Mouse (Mus musculus) T-helper 2 cell (primary cell): ENCODE data around the gene Krtap3-2.
"Not testable (repeated sequence)": the region's sequence is repeated elsewhere in the genome, so short reads cannot be mapped to it uniquely, and the experiment has no call there.

Experiments used
- in situ Hi-C: fragments of 300-600 bp; cut with MboI, MseI; formaldehyde crosslinking; loops from one replicate; pipeline ENCODE4 v1.15.1; 2025; ENCODE audit warnings: high pct_unique_total_duplicates

Gene Krtap3-2

DNA sequence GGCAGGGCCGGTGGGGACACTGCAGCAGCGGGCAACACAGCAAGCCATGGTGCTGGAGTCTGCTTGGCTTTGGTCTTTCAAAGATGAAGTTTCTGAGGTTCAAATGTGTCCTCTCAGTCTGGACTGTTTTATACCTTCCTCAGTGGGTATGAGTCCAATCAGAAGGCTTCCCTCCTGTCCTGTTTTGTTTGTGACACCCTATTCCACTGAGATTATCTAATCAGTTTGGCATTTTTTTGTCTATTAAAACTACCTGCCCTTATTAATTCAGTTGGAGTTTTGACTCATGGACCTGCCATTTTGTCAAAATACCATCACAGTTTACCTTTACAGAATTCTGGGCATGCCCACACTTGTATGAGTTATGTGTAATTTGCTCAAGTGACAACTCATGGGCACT, at the start of gene Krtap3-2:
Gene Krtap3-2, minus strand, starts transcription at position 101 of the 400 bp plus-strand sequence.
- in situ Hi-C loops, result no loop called here

DNA sequence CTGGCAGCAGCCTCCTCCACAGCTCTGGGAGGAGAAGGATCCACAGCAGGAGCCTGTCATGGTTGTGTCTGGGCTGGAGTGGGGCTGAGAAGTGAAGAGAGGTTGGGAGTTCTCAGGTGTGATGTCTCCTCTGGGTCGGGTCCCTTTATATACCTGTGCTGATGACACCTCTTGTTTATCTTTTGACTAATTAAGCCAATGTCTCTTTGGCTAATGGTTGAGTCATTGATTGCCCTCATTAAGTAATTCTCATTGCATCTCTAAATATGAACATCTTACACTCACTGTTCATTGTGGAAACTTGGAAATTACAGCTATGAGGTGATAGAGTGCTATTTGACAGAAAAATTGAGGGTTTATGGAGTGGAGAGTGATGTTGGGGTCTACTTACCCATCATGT, 46.6 kb upstream of the Krtap3-2 start, which contains the start of gene Gm11938:
Gene Gm11938, minus strand, starts transcription at position 101 of the 400 bp plus-strand sequence.
- in situ Hi-C loops, result not testable (repeated sequence)

DNA sequence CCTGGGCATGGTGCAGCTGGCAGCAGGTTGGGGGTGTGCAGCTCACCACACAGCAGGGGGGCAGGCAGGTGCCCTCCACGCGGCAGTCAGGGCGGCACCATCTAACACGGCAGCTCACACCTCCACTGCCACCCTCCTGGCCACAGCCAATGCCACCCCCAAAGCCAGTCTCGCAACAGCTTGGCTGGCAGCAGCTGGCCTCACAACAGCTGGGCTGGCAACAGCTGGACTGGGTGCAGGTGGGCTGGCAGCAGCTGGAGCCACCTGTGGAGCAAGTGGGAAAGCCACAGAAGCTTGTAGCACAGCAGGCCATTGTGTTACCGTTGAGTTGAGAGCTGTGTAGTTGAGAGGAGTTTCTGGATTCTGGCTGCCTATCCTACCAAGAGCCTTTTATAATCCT, 41.1 kb upstream of the Krtap3-2 start, which contains the start of gene Krtap9-3:
Gene Krtap9-3, minus strand, starts transcription at position 364 of the 400 bp plus-strand sequence.
- in situ Hi-C loops, result not testable (repeated sequence)

DNA sequence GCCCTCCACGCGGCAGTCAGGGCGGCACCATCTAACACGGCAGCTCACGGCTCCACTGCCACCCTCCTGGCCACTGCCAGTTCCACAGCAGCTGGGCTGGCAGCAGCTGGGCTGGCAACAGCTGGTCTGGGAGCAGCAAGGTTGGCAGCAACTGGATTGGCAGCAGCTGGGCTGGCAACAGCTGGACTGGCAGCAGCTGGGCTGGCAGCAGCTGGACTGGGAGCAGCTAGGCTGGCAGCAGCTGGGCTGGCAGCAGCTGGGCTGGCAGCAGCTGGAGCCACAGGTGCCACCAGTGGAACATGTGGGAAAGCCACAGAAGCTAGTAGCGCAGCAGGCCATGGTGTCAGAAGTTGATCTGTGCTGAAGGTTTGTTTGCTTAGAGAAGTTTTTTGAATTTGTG, 34.3 kb upstream of the Krtap3-2 start, which contains the start of gene Krtap1-3:
Gene Krtap1-3, minus strand, starts transcription at position 359 of the 400 bp plus-strand sequence.
- in situ Hi-C loops, result no loop called here

DNA sequence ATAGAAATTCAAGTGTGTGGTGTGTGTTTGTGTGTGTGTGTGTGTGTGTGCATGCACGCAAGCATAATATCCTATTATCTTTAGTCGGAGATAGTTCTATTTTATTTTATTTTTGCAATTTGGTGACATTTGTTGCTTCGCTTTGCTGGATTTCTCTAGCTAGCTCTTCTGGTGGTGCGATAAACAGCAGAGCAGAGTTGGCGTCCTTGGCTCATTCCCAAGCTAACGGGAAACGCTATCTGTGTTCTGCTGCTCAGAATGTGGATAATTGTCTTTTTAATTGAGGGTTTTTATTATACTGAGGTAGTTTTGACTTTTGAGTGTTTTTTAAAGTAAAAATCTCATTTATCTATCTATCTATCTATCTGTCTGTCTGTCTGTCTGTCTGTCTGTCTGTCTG, 28.4 kb upstream of the Krtap3-2 start:
- in situ Hi-C loops, result no loop called here

DNA sequence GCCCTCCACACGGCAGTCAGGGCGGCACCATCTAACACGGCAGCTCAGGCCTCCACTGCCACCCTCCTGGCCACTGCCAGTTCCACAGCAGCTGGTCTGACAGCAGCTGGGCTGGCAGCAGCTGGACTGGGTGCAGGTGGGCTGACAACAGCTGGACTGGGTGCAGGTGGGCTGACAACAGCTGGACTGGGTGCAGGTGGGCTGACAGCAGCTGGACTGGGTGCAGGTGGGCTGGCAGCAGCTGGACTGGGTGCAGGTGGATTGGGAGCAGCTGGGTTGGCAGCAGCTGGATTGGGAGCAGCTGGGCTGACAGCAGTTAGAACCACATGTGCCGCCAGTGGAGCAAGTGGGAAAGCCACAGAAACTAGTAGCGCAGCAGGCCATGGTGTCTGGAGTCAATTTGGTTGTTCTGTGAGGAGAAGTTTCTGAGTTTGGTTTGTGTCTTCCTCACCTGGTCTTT, 26.6 kb upstream of the Krtap3-2 start, which contains the start of gene Krtap1-4:
Gene Krtap1-4, minus strand, starts transcription at position 410 of the 460 bp plus-strand sequence.
- in situ Hi-C loops, result no loop called here

DNA sequence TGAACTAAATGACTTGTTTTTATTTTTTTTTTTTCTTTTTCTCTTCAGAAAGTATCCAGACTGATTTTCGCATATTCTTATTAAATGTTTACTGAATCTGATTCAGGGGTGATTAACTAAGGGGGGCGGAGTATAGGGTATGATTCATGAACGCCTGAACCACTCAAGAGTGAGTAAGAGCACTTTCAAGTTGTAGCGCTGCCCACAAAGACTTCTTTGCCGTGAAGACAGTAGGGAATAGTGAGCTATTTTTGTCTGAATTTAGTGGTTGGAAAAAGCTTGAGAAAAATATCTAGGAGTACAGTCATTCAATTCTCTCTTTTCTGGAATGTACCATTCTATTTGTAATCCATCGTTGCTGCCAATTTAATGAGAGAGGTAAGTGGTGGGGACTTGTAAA, 24.9 kb upstream of the Krtap3-2 start:
- in situ Hi-C loops, result no loop called here

DNA sequence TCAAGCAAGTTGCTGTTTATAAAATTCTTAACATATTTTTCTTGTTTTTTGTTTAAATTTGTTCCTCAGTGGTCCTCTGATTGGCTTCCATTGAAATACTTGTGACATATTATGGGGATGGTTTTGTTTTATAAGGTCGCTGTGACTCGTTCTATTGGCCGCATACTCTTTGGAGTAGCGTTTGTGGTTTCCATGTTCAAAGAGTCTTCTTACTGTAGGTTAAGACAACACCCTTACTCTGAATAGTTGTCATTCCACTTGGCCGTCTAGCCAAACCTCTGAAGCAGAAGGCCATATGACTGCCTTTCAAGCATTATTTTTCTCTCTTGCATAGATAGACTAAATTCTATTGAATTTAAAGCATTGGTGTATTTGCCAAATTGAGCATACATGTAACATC, 24.4 kb upstream of the Krtap3-2 start:
- in situ Hi-C loops, result no loop called here

DNA sequence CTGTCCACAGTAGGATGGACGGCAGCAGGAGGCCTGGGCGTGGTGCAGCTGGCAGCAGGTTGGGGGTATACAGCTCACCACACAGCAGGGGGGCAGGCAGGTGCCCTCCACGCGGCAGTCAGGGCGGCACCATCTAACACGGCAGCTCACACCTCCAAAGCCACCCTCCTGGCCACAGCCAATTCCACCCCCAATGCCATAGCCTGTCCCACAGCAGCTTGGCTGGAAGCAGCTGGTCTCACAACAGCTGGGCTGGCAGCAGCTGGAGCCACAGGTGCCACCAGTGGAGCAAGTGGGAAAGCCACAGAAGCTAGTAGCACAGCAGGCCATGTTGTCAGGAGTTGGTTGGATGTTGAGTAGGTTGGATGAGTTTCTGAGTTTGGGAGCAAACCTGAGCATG, 24.0 kb upstream of the Krtap3-2 start, which contains the start of gene Krtap1-5:
Gene Krtap1-5, minus strand, starts transcription at position 381 of the 400 bp plus-strand sequence.
- in situ Hi-C loops, result no loop called here

DNA sequence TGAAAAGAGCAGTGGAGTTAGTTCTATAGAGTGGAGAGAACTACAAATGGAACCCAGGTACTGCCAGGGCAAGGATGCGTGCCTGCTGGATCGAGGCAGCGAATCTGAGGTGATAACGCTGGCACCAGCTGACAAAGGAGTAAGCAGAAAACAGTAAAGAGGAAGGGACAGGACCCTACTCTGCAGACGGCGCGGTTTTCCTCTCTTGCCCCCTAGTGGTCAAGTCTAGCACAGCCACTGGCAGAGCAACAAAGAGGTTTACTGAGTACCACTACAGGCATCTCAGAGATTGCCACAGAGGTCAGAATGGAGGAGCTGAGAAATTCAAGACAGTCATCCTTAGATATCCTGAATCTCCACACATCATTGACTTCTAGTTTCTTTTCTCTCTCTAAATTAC, 17.5 kb upstream of the Krtap3-2 start:
- in situ Hi-C loops, result no loop called here

DNA sequence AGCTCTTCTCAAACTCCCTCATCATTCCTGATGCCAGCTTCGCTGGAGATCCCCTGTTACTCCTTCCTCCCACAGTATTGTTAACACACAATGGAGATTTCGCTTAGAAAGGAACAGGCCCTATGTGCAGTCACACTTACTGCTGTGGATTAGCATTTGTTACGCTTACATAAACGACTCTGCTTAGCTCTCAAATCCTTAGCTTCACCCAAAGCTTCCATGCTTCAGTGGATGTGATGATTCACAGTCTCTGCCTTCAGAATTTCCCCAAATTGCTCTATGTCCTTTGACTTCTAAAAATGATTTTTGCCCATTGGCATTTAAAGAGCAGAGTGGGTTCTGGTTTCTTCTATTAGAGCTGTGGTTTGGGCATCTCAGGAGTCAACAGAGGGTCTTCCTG, 16.5 kb upstream of the Krtap3-2 start:
- in situ Hi-C loops, result no loop called here

DNA sequence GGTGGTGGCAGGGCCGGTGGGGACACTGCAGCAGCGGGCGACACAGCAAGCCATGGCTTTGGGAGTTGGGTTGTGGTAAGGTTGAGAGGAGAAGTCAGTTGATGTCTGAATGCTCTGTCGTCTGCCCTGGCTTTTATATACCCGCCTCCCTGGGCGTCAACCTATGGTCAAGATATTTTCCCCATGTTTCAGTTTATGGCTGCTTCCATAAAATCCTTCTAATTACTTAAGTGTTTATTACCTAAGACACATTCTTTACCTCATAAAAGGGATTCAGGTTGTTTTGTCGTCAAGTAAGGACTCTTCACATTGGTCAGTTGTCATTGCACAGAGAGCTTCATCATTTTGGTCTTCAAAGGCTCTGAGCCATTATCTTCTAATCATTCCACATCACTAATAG, 9.9 kb upstream of the Krtap3-2 start, which contains the start of gene Krtap3-1:
Gene Krtap3-1, minus strand, starts transcription at position 101 of the 400 bp plus-strand sequence.
- in situ Hi-C loops, result no loop called here

DNA sequence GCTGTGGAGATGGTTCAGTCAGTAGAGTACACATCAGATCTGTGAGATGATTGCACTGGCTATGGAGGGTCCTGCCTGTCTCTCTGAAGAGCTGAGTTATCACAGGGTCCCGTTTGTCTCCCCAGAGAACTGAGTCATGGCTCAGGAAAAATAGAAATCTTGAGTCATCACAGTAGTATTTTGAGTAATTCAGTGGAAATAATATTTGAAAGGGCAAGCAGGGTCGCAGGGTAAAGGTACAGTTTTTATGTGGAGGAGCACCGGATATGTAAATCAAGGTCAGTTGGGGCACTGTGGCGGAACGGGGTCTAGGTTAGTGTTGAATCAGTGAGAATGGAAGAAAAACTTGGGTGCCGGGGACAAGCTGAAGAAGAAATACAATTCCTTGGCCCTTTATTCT, 5.9 kb upstream of the Krtap3-2 start:
- in situ Hi-C loops, result no loop called here

DNA sequence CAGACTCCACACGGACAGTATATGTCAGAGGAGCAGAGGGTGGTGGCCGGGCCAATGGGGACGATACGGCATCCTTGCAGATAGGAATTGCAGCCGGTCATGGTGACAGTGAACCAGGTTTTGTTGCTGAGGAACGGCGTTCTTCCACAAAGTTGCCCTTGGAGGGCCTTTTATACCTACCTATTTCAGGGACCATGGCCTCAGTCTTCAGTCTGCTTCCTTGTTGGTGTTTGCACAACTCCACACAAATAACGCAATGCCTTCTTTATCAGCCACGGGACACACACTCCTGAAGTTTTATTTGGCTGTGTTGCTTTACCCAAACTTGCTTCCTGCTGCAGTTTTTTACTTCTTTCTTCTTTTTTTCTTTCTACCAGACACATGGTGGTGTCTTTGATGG, 2.7 kb upstream of the Krtap3-2 start, which contains the start of gene Gm11939:
Gene Gm11939, minus strand, starts transcription at position 101 of the 400 bp plus-strand sequence.
- in situ Hi-C loops, result no loop called here

DNA sequence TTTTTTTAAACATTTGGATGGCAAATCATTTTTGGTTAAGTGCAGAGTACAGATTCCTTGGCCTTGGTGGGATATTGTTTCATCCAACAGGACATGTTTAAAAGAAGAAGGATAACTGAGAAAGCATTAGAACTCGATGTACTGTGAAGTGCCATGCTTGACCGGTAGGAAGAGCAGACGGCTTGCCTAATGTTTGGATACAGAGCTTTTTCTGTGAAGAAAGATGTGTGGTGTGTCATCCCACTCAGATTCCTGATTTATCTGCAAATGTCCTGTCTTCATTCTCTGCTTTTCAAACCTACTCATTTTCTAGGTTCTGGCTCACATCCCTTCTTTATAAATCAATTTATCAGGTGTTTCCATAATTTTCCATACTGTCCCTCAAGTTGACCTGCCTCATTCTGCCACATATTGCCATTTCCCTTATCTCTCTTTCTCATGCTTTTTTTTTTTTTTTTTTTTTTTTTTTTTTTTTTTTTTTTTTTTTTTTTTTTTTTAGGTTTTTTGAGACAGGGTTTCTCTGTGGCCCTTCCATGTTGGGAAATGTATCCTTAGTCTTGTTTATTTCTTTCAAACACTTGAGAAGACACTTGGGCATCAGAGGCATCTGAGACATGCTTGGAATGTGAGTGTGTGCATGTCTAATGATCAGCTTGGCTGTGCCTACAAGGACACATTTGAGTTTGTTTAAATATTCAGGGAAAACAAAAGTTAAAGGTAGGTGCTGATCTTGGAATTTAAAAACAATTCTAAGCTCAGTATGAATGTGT, 1.5 kb upstream of the Krtap3-2 start:
- in situ Hi-C loops, result no loop called here

DNA sequence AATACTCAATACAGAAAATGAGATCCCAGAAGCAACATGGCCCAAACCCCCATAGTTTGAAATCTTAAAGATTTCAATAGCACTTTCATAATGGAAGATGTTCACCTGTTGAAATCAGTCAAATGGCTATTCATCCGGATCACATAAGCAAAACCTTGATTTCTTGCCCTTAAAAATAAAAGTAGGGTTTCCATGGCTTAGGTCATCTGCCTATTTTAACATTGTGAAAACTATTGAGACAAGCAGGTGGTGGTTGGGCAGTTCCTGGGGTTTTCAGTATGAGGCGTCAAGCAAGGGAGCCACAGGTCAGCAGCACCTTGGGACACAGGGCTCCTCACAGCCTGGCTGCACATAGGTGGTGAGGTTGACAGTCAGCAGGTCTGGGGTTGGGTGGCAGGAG, 458 bp downstream of the Krtap3-2 start:
- in situ Hi-C loops, result no loop called here

DNA sequence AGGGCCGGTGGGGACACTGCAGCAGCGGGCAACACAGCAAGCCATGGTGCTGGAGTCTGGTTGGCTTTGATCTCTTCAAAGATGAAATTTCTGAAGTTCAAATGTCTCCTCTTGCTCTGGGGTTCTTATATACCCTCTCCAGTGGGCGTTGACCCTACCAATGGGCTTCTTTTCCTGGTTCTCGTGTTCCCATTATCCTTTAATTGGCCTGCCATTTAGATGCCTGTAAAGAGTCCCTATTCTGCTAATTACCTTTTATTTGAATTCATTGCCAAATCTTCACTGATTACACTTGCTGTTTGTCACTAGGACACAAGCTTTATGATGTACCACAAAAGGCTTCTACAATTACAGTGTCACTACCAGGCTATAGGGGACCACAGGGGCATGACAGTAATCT, 5.9 kb downstream of the Krtap3-2 start, which contains the start of gene Krtap3-3:
Gene Krtap3-3, minus strand, starts transcription at position 101 of the 400 bp plus-strand sequence.
- in situ Hi-C loops, result no loop called here

DNA sequence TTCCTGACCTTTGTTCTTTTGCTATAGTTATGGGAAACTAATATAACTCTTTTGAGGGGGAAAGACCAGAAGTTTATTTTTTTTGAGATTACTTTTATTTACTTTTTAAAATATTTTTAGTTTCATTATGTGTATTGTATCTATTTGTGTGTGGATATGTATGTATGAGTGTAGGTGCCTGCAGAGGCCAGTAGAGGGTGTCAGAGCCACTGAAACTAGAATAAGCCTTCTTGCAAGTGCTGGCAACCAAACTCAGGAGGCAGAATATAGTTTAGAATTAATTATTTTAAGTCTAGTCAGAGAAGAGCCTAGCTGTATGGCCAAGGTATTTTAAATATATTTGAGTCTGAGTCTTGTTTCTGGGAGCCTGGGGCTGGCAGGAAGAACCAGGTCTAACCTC, 8.8 kb downstream of the Krtap3-2 start:
- in situ Hi-C loops, result no loop called here

DNA sequence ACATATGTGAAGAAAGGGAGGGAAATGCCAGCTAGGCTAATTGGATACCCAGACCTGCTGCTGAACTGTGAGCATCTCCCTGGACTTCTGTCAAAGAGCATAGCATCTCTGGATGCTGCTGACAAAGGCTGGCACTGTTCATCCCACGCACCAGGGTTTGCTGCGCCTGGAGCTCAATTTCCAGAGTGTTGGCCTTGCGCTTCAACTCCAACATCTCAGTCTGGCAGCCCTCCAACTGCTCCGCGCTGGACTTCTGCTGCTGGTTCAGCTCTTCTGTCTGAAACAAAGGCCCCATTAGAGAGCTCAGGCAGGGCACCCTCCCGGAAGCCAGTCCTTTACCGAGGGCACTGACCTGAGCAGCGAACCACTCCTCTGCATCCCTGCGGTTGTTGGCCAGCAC, 16.9 kb downstream of the Krtap3-2 start:
- in situ Hi-C loops, result no loop called here

DNA sequence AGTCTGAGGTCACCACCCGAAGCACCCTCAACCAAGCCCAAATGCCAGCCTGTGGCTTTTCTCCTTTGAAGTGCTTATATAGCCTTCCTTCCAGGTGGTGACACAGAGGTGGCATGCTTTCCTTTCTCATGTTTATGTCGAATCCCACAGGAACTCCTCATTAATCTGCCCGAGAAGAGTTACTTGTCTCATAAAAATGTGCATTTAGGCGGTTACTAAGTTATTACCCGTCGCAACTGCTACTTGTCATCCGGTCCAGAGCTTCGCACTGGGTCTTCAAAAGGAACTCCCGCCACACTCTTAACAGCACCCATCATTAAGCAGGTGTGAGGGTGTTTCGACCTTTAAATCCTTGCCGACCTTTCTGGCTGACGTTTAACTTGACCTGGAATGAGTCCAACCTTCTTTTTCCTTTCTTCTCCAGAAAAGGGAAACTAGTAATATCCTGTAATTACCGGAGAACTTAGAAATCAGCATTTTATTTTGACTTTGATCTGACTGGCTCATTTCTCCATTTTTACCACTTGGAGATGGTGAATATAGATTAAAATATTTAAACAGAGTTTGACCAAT, 35.3 kb downstream of the Krtap3-2 start, which contains the start of gene Krt39:
Gene Krt39, minus strand, starts transcription at position 51 of the 573 bp plus-strand sequence.
- in situ Hi-C loops, result no loop called here

DNA sequence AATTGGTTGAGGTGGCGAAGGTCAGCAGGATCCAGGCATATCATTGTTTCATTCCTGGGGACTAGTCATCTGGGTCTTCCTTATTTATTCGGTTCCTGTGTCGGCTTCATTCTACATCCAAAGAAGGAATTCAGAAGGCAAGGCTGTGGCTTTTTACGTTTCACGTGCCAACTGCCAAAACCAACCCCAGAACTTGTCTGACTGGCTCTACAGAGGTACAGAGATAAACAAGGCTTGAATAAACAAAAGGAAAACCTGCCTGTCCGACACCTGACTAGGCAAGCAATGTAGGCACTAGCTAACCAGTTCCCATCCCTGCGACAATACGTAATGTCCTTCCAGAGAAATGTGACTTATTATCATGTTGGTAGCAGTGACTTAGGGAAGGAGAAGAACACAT, 42.6 kb downstream of the Krtap3-2 start:
- in situ Hi-C loops, result no loop called here
